Mouse (Mus musculus): ENCODE data around the gene Rbm20.
"Not testable (repeated sequence)": the region's sequence is repeated elsewhere in the genome, so short reads cannot be mapped to it uniquely, and the experiment has no call there.

The Rbm20 gene

DNA sequence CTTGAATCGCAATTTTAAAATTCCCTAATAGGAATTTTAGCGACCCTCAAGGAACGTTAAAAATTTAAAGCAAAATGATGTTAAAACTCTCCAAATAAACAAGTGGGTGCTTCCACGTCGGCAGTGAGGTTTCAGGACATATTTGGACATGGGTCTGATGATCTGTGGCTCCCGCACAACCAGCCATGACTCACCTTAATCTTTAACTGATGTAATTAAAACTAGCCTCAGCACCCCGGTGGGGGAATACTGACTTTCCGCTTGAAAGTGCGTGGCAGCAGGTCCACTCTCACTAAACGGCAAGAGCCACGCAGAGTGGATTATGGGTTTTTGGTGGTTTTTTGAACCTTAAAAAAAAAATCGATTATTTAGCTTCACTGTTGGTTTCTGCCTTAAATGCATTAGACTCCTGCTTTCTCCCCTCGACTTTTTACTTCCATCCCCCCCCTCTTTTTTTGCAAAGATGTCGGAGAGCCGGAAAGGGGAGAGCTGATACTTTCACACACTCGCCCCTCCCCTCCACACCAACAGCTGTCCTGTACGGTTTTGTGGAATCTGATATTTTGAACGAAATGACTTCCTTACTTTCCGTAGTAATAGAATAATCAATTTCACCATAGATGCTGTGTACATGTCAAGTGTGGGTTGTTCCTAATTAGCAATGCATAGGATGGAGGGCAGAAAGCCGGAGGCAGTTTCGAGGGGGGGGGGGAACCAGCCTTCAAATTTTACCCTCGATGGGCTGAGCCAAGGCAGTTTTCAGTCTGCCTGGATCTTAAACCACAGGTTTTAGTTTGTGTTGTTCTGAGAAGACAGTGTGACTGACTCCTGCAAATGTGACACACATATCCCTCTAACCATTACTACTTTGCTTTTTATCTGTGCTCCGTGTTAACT, 117.1 kb downstream of the Rbm20 start:
- no peak for DNase-seq

DNA sequence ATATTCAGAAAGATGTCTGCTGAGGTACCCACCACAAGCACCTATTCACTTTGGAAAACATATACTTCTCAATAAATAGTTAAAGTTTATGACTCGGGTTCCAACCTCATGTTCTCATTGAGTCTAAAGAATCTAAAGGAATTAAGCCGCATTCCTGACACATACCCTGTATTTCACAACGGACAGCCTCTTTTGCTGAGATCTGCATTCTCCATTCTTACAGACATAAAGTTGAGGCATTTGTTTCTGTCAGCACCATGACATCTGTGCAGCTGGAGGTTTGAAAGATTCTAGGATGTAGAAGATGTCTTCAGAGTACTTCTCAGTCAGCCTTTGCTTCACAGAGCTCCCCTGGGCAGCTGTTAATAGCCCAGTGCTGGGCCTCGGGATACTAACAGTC, 117.9 kb downstream of the Rbm20 start:
- DNase-seq = no peak

DNA sequence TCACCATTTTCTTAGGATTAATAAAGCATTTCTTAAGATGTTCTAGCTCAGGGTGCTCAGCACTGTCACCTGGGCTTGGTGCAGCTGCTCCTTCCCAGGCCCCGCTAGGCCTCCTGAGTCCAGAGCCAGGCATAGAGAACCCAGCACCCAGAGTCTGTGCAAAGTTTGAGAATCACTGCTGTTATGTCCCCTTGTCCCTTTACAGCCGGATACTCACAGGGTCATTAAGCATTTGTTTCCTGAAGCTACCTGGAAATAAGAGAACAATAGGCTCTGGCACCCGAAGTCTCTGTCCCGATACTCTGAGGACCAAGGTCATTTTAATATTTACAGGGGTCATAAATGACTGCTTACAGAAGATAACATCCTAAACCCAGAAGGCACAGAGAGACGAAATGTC, 118.9 kb downstream of the Rbm20 start:
- no peak for DNase-seq

DNA sequence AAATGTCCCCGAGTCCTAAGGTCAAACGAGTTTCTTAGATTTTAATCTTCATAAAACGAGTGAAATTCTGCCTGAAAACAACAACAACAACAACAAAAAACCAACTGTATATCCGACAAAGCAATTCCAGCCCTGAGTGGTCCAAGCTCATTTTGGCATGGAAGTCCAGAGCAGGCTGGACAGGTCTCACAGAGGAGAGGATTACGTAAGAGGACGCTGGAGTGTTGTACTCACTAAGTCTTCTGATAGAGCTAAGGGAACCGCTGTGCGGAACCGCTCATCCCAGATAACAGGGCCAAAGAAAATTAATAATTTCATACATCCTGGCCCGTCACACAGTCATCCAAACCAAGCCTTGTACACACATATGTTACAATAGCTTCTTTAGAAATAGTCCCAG, 120.7 kb downstream of the Rbm20 start:
- DNase-seq = no peak

- DNase-seq = no peak
Observed at GRCm38 (mm10) chr19:53799885-53800284, 122.8 kb downstream of the Rbm20 start.

DNA sequence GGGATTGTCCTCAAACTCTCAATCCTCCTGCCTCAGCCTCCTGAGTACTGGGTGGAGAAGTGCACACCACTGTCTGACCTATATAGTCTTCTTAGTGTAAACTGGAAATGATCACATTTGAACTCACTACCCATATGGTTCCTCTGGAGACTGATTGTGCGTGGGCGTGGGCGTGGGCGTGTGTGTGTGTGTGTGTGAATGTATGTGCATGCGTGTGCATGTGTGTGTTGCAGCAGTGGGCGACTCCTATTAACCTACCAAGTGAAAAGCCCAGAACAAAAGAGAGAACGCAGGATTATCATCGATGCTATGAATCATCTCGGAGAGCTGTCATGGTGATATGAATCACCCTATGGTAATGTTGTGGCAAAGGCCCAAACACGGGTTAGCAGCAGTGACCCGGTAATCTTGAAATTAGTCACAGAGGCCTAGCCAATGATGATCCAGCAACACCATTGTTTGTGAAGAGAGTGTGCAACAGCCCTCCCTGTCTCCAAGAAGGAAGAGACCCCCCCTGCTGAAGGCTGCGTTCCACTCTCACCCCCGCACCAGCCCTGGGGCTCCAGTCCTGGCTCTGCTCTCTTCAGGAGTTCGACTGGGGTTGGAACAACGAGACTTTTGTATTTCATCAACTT, 123.4 kb downstream of the Rbm20 start:
- no peak for DNase-seq

- DNase-seq = no peak
Observed at GRCm38 (mm10) chr19:53801380-53801779, 124.3 kb downstream of the Rbm20 start.

DNA sequence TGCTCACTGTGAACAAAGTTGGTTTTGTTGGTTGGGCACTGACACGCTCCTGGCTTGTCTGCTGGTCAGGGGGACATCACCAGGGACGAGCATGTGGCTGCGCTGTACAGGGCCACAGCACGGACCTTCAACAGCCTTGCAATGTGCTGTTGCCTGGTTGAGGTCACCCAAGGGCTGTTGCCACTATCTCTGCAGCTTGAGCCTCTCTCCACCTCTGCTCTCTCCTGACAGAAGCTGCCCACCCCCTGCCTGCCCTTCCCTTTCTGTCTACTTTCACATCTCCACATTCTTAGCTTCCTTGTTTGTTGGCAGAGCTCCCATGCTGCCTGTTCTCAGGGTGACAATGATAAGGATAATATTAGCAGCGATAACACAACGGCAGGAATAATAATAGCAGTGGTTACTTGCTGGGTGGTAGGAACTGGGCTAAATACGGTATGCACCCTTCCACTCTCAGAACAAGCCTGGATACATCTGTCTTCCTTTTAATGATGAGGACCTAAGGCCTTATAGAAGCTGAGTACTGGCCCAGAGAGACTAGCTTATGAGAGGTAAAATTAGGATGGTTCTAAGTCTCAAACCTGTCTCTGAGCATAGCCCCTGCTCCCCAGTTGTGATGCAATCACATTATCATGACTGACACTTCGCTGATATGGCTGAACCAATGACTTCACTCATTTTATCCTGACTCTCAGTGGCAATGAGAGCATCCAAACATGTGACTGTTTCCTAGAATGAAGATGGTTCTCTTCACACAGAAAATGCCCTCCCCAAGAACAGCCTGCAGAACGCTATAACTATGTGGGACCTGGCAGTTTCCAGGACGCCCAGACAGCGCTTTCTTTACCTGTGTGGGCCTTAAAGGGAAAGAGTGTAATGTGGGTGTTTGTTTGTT, 124.9 kb downstream of the Rbm20 start:
- no peak for DNase-seq

- no peak for DNase-seq
Observed at GRCm38 (mm10) chr19:53803954-53804353, 126.8 kb downstream of the Rbm20 start.

DNA sequence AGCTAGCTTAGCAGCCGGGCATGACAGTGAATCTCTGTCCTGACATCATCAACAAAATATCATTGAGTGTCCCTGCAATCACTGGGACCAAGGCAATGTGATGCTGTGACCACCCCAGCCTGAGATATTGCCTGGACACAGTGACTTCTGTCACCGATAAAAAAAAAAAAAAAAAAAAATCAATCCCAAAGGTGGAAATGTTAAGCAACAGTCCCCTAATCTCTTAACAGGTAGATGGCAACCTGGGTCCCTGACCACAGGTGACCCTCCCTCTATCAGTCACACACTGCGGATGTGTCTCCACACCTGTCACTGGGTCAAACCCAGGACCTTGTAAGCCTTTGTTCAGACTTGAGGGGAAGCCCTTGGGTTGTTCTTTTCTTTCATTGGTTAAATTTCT, 128.0 kb downstream of the Rbm20 start:
- no peak for DNase-seq

- DNase-seq = no peak
Observed at GRCm38 (mm10) chr19:53806126-53806525, 129.0 kb downstream of the Rbm20 start.

GRCm38 (mm10) chr19:53806526-53807275, 129.6 kb downstream of the Rbm20 start:
- not testable (repeated sequence) for DNase-seq

GRCm38 (mm10) chr19:53807276-53807801, 130.2 kb downstream of the Rbm20 start:
- peak; percentile 43 to 53 for DNase-seq

DNA sequence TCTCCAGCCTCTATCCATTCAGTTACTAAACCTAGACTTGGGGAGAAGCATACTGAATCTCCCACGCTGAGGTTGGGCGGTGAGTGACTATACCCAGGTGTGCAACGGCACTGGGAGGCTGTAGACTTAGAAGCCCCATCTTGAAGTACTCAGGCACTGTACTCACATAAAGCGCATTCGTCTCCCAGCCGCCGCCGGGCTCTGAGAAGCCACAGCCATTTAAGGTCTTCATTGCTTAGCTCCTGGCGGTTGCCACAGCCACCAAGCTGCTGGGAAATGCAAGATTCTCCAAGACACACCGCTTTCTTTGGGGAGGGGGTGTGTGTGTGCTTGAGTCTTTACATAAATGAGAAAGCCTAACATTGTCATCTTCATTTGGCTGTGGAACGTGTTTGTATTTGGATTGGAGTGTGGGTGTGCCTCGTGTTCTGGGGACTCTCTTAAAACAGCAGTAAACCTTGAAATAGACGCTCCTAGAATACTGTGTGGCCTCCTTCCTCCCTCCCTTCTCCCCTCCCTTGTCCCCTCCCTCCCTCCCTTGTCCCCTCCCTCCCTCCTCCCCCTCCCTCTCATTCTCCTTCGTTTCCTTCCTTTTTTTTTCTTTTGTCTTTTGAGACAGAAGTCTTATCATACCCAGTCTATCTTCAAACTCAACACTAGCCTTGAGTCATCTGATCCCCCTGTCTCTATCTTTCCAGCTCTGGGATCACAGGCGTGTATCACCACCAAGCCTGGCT, 131.1 kb downstream of the Rbm20 start:
- DNase-seq = peak; percentile 28 to 46

DNA sequence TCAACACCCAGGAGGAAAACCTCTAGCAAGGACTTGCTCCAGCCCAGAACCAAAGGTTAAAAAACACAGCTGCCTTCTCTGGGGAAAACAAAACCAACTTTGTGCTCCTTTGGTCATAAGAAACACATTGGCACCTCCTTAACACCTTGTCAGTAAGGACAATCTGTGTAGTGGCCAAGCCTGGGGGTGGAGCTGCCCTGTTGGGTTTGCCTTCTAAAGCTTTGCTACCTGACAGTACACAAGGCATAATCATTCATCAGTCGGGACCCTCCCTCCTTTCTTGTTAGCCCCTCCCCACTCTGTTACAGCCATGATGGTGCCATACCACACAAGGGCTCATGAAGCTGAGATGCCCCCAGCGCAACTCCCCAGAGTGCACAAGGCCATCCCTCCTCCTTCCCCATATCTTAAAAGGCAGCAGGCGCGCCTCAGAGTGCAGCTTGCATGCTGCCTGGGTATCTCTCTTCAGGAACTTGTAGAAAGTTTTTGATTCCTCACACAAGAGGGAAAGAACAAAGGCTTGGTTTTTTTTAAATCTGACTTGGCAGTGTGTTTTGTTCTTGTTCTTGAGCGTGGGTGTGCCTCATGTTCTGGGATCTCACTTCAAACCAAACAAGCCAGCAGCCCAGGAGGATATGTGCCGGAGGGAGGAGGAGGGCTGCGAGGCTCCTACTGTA, 132.2 kb downstream of the Rbm20 start:
- DNase-seq = peak in 1 of 2 experiments; percentile 24

- no peak for DNase-seq
Observed at GRCm38 (mm10) chr19:53810024-53810423, 132.9 kb downstream of the Rbm20 start.

GRCm38 (mm10) chr19:53810584-53810983, 133.5 kb downstream of the Rbm20 start:
- DNase-seq = no peak

DNA sequence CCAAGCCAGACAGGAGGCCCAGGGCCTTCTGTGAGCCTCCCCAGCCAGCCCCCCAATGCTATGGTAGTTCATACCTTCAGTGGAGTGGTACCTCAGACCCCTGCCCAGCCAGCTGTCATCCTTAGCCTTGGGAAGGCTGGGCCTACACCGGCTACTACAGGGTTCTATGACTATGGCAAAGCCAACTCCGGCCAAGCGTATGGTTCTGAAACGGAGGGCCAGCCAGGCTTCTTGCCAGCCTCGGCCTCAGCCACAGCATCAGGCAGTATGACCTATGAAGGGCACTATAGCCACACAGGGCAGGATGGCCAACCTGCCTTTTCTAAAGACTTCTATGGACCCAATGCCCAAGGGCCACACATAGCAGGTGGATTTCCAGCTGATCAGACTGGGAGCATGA, 136.5 kb downstream of the Rbm20 start:
- no peak for DNase-seq

DNA sequence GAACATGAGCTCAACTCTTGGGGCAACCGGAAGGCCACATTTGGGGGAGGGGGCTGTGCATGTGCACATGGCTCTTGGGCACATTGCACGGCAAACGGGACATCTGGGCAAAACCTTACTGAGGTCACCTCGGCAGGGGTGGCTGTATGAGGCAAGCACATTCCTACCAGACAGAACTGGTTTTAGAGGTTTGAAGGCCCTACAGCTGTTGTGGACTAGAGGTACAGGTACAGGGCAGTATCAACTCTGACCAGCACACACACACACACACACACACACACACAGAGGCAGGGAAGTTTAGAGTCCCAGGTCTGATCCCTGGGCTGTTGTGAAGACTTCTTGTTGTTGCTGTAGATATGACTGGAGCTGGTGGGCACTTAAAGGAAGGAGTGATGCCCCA, 138.6 kb downstream of the Rbm20 start:
- no peak for DNase-seq

- DNase-seq = no peak
Observed at GRCm38 (mm10) chr19:53816242-53816641, 139.1 kb downstream of the Rbm20 start.

DNA sequence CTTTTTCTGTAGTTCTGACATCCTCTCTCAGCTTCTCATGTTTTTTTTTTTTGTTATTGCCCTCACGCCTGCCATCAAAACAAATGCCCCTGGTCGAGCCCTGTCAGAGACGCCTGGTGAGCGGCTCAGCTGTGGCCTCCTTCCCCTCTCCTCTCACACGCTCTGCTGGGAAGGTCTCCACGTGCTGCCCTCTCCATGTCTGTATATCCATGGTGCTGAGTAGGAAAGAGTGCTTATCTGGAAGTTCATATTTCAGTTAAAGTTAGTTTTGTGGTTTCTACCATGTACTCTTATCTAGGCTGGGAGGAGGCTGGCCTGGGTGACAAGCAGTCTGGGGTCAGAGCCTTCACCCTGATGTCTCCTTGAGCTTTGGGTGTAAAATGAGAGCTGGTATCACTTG, 142.2 kb downstream of the Rbm20 start:
- DNase-seq = no peak

Data from thymus, postnatal 36 days (tissue).